Mouse (Mus musculus) heart, postnatal 36 days (tissue): ENCODE data around the gene Zranb1. TPM values are rescaled to one million over a fixed set of nuclear protein-coding genes. Genes with fewer than 3 reads are reported as not detected.

Source experiments
- DNase-seq, 2 experiments: peaks; one replicate each; pipeline ENCODE4 v3.0.0; 2021 to 2022
- intact Hi-C: fragments of 180-260 bp; cut with DNase I; formaldehyde crosslinking; loops from one replicate; pipeline ENCODE4 v1.15.1; 2025
- total RNA-seq, 2 experiments: library from RNA; stranded (reverse); gene quantifications; 2 replicates each; pipeline ENCODE4 v1.2.3; 2021

Zranb1 gene
- total RNA-seq, 2 experiments from 2014 or later, result 36.3 to 41.7 TPM

DNA sequence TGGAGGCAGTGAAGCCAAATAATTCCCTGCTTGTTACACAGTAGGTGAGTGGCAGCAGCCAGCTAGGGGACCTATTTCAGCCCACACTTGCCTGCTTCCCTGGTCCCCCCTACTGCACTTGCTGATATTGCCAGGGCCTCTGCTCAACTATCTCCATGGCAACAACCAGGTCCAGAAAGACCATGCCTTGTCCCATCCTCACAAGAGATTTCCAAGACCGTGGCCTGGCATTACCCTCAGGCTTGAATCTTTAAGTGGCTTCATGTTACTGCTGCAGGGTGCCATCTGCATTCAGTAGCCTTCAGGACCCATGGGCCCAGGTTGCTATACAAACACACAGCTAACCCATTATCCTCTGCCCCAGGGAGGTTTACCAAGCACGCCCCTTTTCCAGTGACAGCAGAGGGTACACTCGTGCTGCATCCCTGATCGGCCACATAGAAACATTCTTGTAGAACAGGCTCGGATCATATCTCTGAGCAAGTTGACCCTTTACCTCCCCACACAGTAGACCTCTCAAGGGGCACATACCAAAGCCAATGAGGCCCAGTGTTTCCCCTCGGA lies 63.8 kb downstream of the Zranb1 start:
- peak in 1 of 2 experiments; percentile 1 for DNase-seq
- intact Hi-C loops, result loop anchor here (5.0 kb wide), 1 partner anchor 127 kb away; no protein-coding TSS in a partner anchor

DNA sequence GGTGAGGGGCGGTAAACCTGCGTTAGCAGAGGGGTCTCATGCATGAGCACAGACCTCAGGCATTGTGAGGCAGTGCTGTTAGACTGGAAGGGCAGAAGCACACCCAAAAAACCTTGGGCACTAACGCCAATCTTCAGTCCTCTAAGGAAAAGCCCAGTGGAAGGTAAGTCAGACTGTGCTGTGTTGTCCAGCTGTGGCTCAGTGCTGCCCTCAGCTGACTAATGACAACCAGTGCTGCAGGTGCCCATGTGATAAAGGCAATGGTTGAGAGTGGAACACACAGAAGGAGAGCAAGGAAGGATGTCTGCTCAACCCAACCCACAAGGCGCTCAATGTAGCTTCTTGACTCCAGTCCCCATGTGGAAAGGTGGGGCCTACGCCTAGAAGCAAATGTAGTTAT lies 65.4 kb downstream of the Zranb1 start:
- intact Hi-C loops, result no loop called here
- no peak for DNase-seq

DNA sequence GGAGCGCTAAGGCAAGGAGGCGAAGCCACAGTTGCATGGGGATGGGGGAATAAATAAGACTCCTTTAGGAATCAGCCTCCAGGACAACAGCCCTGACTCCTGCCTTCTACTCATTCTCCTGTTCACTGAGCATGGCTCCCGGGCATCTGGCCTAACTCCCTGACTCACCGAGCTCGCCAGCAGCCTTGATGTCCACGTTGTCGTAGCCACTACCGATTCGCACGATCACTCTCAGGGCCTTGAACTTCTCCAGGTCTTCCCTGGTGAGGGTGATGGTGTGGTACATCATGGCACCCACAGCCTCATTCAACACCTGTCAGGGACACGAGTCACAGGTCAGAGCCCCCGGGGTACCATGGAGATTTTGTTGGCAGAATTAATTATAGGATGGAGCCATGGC lies 67.7 kb downstream of the Zranb1 start:
- intact Hi-C loops, result no loop called here
- no peak for DNase-seq

DNA sequence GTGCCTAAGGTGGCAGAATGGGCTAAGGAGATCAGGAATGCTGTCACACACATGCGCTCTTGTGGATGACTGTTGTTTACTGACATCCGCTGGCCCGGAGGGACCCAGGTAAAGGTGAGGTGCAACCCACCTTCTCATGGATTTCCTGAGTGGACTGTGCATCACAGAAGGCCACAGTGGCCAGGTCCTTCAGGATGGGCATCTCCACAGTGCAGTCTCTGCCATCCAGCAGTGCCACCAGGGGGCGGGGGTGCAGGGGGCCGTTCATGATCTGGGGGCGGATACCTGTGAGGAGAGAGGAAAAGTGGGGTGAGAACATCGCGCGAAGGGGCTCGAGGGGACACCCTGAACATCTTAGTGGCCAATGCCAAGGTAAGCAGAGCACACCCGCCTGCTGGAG lies 68.1 kb downstream of the Zranb1 start:
- DNase-seq, result no peak
- intact Hi-C loops, result no loop called here

DNA sequence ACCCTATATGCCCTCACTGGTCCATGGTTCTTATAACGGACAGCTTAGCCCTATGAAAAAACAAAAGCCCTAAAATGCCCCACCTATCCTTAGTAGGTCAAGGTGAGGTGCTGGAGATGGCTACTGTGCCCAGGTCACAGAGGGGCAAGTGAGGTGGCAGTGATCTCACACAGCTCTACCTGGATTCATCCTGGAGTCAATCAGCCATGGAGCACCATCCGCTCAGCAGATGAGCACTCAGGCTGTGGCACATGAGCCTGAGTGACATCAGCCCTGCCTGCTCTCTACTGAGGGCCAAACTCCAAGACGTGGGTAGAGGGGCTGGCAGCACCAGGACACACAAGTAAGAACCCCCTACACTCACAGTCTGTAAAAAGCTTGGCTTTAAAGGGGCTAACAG lies 70.4 kb downstream of the Zranb1 start:
- intact Hi-C loops, result loop anchor here (5.0 kb wide), 3 partner anchors 69 to 189 kb away; partner anchors contain the start of genes Fam53b and Zranb1
- no peak for DNase-seq

DNA sequence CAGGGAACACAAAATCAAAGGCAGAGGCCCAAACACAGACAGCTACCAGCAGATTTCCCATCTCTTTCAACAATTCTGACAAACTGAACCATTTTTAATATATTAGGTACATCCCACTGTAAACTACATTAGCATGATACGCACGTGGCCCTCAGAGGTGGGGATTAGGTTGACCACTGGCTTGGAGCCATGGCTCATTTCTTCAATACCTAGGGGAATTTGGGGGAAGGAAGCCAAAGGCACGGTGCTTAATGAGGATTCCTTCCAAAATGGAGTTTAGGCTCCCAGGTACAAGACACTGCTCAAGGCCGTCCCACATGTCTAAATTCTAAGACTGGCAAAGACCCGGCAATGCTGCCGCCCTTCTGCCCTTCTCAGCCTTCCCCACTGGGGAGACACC lies 71.3 kb downstream of the Zranb1 start:
- no peak for DNase-seq
- intact Hi-C loops, result loop anchor here (2.0 to 5.0 kb wide), 4 partner anchors 70 to 345 kb away; partner anchors contain the start of genes Fam53b and Zranb1

DNA sequence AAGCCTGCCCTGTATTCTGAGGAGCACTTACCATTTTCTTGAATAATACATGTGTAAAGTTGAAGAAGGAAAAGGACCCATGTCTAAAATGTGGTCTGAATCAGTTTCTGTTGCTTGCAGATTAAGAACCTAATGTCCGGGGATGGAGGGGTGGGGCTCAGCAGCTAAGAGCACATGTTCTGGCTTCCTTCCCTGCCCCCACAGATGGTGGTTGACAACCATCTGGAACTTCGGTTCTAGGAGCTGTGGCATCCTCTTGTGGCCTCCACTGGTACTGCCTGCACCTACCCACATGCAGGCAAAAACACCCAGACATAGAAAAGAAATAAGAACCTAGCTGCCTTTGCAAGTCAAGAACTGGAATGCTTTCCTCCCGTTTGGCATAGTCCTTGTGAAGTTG lies 72.5 kb downstream of the Zranb1 start:
- peak; percentile 81 to 83 for DNase-seq
- intact Hi-C loops, result loop anchor here (2.0 to 5.0 kb wide), 4 partner anchors 71 to 347 kb away; partner anchors contain the start of genes Fam53b and Zranb1

DNA sequence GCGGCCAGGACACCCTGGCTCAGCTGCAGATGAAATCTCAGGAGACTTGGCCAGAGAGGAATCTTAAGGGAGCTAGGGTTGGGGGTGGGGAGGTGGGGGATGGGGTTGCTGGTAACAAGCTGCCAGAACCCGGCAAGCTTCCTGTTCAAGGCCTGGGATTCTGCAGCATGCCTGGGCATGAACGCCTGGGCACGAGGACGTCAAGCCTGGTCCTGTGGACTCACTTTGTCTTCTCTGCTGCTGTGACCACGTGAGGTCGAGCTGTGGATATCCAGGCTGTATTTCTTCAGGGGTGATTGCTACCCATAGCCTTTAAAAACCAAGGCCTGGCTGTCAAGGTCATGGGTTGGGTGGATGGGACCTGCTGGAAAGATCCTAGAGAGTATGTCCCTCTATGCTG lies 74.8 kb downstream of the Zranb1 start:
- intact Hi-C loops, result no loop called here
- no peak for DNase-seq

DNA sequence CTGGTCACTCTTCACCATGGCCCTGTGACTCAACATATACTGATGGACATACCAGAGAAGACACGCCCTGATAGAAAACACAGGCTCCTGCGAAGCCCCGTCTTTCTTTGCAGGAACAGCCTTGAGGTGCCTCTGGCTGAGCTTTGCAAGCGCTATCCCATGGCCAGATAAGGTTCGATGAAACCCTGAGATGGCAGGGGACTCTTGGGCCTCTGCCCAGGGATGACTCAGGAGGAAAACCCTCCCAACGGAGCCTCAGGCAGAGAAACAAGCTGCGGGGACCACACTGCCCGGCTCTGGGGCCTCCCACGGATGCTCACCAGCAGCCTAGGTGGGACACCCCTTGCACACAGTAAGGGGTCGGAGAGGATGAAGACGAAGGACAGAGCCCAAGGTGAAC lies 76.4 kb downstream of the Zranb1 start:
- peak; percentile 33 to 35 for DNase-seq
- intact Hi-C loops, result no loop called here

DNA sequence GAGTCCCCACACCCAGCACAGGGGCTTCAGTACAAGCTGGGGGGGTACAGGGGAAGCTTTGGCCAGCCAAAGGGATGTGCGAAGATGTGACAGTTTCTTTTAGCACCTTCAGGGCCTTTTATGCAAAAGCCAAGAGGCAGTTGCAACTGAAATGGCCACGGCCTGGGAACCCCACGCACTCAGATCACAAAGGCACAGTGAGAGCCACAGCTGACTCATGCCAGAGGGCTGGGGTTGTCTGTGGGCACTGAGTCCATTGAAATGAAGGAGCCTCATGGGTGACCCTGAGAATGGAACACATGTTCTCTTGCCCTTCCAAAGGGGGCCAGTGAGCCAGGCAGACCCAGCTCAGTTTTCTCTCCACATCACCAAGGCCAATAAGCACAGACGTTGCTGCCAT lies 77.7 kb downstream of the Zranb1 start:
- intact Hi-C loops, result no loop called here

DNA sequence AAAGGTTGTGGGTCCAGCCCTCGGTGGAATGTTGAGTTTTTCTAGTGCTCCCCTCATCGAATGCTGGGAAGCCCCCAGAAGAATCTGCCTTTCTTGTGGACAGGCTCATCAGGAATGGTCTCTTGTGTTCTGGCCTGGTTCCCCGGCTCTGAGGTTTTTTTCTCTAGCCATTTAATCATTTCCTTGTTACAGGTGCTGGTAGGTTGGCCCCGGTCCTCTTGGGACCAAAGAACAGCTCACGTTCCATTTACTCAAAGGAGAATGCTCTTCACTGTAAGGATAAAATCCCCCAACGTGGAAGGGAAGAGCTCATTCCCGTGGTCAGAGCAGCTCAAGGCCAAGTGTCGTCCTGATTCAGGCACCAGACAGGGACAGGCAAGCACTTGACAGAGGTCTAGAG lies 78.7 kb downstream of the Zranb1 start:
- intact Hi-C loops, result no loop called here
- no peak for DNase-seq

More for the DNA sequence above, 77.7 kb downstream of the Zranb1 start:
- DNase-seq, result no peak

DNA sequence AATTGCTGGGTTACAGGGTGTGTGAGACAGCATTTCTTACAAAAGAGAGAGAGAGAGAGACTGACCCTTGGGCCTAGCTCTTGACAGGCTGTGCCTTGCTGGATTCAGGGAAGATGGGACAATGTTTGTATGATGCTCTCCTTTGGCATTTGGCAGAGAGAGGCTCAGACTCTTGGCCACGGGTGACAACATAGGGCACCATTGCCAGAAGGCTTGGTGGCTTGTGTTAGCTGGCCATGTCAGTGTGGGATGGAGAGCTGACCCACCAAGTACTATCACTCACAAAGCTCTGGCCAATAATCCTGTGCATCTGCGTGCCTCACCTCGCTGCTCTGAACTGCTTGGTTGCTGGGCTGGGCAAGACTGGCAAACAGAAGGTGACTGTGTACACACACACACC lies 79.5 kb downstream of the Zranb1 start:
- intact Hi-C loops, result no loop called here
- no peak for DNase-seq

DNA sequence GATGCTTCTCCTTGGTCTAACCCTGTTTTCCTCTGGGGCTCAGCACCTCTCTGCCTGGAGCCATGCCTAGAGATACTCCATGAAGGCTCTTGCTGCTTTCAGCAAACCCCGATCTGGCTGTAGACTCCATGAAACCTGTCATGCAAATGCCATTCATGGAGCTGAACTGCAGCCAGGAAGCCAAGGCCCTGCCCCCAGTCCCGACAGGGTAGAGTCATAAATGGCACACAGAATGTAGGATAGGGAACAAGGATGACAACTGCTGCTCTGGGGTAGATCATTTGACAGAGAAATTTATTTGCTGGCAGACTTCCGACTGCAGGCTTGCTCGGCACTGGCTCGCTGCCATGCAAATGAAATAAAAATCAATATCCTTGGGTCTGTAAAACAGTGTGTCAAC lies 80.2 kb downstream of the Zranb1 start:
- DNase-seq, result no peak
- intact Hi-C loops, result no loop called here

DNA sequence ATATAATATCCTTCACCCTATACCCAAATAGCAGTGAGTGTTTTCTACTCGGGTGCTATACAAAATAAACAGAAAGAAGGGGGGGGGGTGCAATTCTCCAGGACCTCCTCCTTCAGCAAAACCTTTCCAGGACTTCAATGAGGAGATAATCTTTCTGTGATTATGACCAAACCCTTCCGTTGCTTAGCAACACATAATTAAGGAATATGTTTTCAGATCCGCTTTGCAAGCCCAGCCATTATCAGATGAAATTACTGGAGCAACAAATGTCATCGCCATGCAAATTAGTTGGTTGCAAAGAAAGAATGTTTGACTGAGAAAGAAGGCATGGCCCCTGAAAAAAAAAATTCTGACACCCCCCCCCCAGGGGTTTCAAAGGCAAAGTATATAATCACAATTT lies 80.7 kb downstream of the Zranb1 start:
- intact Hi-C loops, result no loop called here
- DNase-seq, result no peak

DNA sequence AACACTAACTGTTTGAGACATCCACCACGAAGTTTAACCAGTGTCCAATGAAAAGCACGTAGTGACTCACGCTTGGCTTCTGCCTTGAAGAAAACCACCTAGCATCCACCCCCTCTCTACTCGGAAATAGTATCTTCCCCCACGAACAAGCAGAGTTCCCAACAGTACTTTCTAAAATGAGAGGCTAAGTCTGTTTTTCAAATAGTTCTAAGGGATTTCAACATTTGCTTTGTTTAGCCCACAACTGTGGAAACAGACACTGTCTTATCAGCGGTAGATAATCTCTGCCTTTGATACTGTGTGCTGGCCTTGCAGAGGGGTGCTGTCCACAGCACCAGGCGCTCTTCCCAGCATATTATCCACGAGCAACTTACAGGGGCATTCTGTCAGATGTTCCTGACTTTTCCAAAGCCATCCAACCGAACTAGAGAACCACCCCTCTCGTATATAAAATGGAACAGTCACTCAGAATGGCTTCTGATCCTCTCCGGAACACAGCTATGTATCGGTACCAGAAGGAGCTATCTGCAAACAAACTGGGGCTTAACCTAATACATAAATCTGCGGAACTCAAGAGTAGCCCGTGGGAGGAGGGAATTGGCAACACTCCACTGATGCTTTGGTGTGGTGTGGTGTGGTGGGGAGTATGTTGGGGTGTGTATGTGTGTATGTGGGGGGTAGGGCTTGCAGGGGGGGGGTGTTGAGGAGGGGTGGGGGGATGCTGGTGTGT lies 81.9 kb downstream of the Zranb1 start:
- DNase-seq, result no peak
- intact Hi-C loops, result no loop called here

DNA sequence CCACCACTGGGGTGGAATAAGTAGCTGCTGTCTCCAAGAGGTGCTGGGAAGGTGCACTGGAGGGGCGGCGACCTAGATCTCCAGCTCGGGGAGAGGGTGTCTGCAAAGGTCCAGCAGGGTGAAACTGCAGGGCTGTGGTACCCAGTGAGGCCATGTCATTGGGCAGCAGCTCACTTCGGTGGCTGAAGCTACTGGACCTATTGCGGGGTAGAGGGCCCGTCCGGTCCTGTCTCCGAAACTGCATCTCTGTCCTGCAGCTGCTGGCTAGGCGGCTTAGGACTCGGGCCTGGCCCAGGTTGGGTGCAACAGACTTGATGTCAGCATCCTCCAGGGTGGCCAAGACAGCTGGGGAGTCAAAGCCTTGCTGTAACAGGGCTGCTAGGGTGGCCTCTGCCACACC lies 83.0 kb downstream of the Zranb1 start:
- intact Hi-C loops, result no loop called here
- DNase-seq, result no peak

DNA sequence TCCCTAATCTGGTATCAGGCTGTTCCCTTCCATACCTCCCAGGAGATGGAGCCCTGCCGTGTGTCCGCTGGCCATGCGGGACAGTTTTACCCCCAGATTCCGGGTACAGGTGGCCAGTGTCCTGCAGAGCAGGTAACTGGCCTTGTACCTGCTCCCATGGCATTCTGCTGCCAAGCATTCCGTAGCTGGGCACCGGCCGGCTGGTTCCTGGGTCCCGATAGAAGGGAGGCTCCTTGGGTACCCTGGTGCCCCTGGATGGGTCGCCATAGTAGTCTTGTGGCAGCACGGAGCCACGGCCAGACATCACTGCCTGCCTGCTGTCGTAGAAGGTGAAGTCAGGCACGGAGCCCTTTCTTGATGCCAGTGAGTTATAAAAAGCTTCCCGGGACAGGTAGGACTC lies 83.7 kb downstream of the Zranb1 start:
- intact Hi-C loops, result no loop called here

DNA sequence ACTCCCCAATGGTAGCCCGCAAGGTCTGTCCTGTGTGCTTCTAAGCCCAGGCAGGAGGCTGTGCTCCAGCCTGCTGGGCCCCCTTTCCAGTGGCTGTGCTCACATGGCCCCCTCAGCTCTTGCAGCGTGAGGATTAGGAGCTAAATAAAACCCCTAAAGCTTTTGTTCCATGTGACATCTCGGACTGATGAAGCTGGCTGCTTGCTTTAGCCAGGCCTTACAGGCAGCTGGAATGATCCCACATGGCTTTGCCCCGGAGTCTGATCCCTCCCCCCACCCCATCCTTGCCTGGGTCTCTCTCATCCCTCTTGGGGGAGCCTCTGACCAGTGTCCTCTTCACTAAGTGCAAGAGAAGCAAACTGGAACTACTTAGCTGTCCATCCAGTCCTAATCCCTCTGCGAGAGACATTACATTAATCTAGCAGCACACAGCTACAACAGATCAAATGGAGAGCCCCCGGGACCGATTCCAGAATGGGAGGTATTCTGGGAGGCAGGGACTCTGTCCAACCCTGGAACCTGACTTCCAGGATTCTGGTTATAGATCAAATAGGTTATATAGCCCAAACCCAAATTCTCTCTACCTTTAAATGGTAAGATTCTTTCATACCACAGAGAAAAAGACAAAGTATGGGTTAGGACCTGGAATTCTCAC lies 84.6 kb downstream of the Zranb1 start:
- peak in 1 of 2 experiments; percentile 31 for DNase-seq
- intact Hi-C loops, result no loop called here

More for the DNA sequence above, 83.7 kb downstream of the Zranb1 start:
- no peak for DNase-seq

DNA sequence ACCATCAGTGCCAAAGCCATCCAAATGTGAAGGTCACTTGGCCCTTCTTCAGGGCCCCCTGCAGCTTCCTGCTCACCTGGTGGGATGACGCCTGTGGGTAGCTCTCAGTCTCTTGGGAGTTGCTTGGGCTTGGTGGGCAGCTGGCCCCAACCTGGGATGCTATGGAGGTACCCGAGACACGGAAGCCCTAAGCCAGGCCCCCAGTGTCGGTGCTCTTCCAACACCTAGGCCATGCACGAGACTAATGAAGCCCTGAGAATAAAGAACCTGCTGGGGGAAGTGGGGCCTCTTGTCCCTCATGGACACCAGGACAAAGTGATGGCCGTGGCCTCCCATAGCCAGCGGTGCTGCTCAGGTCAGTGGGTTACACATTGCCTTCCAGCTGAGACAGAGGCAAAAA lies 88.0 kb downstream of the Zranb1 start:
- no peak for DNase-seq
- intact Hi-C loops, result no loop called here

DNA sequence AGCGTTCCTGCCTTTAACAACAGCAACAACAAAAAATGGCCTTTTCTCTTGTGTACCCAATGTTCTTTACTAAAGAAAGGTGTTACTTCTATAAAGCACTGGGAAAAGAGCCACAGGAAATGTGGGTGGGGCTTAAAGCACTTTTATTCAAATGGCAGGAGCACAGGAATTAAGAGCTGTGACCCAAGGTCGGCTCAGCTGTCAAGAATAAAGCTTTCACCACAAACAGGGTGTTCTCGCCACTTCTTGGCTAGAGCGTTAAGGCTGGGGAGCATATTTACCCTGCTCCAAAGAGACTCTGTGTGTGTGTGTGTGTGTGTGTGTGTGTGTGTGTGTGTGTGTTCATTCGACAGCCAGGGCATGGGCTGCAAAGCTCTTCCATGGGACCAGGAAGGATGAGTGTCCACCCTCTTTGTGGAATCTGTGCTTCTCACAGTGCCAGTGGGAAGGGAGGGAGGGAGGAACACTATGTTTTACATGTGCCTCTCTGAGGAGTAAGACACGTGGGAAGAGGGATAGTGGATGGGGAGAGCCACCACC lies 88.6 kb downstream of the Zranb1 start:
- no peak for DNase-seq
- intact Hi-C loops, result no loop called here

DNA sequence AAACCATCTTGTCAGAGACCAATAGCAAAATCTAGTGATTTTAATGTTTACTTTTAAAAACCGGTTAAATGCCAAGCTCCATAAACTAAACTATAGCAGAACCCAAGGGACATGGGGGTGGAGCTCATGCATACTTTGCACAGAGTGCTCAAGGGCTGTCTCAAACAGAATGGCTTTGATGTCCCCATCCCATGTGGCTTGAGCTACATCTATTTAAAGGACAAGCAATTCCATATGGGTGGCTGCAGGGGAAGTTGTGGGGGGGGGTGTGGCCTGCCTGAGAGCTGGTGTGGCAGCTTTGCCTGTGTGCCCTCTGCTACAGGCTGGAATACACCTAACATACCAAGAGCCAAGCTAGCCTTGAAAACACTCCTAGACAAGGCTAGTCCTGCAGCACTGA lies 93.8 kb downstream of the Zranb1 start:
- intact Hi-C loops, result no loop called here
- DNase-seq, result no peak

DNA sequence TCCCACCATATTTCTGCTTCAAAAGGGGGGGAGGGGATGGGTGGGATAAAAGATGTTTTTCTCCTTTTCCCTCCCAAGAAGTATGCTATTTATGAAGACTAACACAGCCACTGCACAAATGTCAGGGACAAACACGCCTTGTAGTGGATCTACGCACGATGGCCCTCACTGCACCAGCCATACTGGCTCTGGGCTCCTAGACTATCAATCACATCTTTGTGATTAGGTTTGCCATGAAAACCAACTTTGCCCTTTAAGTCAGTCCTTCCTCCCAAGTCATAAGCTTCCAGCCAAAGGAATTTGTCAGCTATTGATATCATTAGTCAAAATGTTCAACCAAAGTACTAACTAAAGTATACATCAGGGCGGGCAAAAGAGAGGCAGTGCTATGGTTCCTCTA lies 97.0 kb downstream of the Zranb1 start:
- DNase-seq, result no peak
- intact Hi-C loops, result no loop called here
